Mouse (Mus musculus) lung, postnatal 4 days (tissue): ENCODE data around the gene Mageb2.
"Not testable (repeated sequence)": the region's sequence is repeated elsewhere in the genome, so short reads cannot be mapped to it uniquely, and the experiment has no call there.

Experiments used
- DNase-seq, 2 experiments: peaks; one replicate each; pipeline ENCODE4 v3.0.0; 2021

Mageb2 gene

GRCm38 (mm10) chrX:91331390-91331789 lies at the start of gene Mageb2:
TSS of gene Mageb2 (plus strand) at chrX:91331690.
- not testable (repeated sequence) for DNase-seq

GRCm38 (mm10) chrX:91313256-91313655 lies 18.2 kb upstream of the Mageb2 start:
- DNase-seq: not testable (repeated sequence)
